Mouse (Mus musculus) G1E-ER4 (cell line): ENCODE results near the gene Jdp2. TPM values are rescaled to one million over a fixed set of nuclear protein-coding genes. Genes with fewer than 3 reads are reported as not detected.

Source experiments
- GATA1 ChIP-seq: IDR thresholded peaks from one replicate; pipeline ENCODE4 v1.8.0; 2012; ENCODE audit warnings: low read length, inconsistent platforms
- polyA plus RNA-seq: library from polyadenylated mRNA; stranded (reverse); fragments of >175 nt; gene quantifications from 2 replicates; pipeline ENCODE4 v1.2.3, GENCODE M21; 2012

Jdp2 gene
- polyA plus RNA-seq, 1 experiment = not detected

GRCm38 (mm10) chr12:85643735-85644134 lies 44.9 kb downstream of the Jdp2 start:
- no peak for TF ChIP-seq GATA1

DNA sequence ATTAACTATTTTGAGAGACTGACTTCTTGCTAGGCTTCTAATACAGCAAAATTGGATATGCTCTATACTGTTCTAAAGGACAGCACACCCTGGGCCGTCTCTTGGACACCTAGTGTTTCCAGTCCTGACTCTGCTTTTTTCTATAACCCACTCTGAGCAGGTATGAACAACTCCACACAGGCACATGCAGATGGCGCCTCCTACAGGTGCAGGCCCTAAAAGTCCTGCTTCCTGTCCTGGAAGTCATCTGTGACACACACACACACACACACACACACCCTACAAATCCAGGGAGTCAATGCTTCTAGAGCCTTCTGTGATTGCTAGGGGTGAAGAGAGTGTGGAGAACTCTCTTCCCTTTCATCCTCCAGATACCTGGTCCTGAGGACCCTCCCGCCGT lies 46.8 kb downstream of the Jdp2 start:
- TF ChIP-seq GATA1 = no peak

DNA sequence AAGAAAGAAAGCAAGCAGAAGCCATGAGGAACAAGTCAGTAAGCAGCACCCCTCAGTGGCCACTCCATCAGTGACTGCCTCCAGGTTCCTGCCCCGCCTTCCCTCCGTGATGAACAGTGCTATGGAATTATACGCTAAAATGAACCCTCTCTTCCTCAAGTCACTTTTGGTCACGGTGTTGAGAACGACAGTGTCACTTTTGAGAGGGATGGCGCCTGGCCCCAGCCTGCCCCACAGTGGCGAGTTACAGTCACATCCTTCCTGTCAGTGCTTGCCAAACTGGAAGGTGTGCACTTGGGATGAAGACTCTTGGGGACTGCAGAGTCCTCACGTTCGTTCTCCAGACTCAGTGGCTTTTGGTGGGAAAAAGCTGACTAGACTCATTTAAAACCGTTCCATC lies 48.5 kb downstream of the Jdp2 start:
- TF ChIP-seq GATA1 = no peak

DNA sequence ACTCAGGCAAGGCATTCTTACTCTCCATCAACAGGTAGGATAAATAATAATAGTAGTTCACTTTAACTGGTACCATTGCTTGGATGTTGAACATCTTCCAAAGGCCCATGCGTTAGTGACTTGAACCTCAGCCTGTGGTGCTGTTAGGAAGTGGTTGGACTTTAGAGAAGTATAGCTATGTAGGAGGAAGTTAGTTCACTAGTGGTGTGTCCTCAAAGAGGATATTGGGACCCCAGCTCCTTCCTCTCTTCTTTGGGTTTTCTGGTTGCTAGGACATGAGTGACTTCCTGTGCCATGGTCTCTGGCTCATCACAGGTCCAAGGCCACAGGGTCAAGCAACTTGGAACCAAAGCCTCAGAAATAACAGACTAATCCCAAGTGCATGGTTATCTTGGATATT lies 49.1 kb downstream of the Jdp2 start:
- TF ChIP-seq GATA1 = no peak

- no peak for TF ChIP-seq GATA1
Observed at GRCm38 (mm10) chr12:85659319-85659718, 60.5 kb downstream of the Jdp2 start.

GRCm38 (mm10) chr12:85660855-85661254 lies 62.0 kb downstream of the Jdp2 start:
- no peak for TF ChIP-seq GATA1

- TF ChIP-seq GATA1 = no peak
Observed at GRCm38 (mm10) chr12:85662896-85663295, 64.1 kb downstream of the Jdp2 start.

GRCm38 (mm10) chr12:85666112-85666511 lies 67.3 kb downstream of the Jdp2 start:
- TF ChIP-seq GATA1 = no peak

DNA sequence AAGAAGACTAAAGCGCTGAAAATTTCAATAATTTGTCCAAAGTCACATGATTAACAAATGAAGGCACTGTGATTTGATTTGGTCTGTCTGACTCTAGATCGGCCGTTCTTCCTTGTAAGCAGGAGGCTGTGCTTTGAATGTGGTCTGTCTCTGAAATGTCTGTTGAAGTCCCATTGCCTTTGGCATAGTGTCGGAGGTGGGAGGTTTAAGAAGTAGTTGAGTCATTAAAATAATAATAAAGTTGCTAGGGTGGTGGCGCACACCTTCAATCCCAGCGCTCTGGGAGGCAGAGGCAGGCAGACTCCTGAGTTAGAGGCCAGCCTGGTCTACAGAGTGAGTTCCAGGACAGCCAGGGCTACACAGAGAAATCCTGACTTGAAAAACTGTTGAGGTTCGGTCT lies 68.2 kb downstream of the Jdp2 start:
- no peak for TF ChIP-seq GATA1

DNA sequence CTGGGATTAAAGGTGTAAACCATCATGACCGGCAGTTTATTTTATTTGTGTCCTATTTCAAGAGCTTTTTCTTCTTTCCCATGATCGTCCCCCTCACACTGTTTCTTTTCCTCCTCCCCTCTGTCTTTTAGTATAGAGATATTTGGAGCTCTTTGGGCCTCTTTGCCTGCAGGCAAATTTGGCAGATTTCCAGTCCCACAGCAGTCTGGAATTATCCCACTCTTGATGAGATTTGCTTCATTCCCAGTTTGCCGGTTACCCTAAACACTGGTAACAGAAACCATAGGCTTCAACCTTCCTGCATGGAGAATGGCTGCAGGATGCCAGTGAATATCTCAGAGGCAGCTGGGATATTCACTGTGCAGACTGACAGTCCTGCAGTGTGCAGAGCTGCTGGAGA lies 69.9 kb downstream of the Jdp2 start:
- TF ChIP-seq GATA1 = no peak

GRCm38 (mm10) chr12:85670080-85670479 lies 71.3 kb downstream of the Jdp2 start:
- no peak for TF ChIP-seq GATA1

- TF ChIP-seq GATA1 = no peak
Observed at GRCm38 (mm10) chr12:85673914-85674313, 75.1 kb downstream of the Jdp2 start.

- TF ChIP-seq GATA1 = no peak
Observed at GRCm38 (mm10) chr12:85679117-85679516, 80.3 kb downstream of the Jdp2 start.

- TF ChIP-seq GATA1 = no peak
Observed at GRCm38 (mm10) chr12:85679808-85680207, 81.0 kb downstream of the Jdp2 start.

GRCm38 (mm10) chr12:85682328-85682727 lies 83.5 kb downstream of the Jdp2 start:
- no peak for TF ChIP-seq GATA1

DNA sequence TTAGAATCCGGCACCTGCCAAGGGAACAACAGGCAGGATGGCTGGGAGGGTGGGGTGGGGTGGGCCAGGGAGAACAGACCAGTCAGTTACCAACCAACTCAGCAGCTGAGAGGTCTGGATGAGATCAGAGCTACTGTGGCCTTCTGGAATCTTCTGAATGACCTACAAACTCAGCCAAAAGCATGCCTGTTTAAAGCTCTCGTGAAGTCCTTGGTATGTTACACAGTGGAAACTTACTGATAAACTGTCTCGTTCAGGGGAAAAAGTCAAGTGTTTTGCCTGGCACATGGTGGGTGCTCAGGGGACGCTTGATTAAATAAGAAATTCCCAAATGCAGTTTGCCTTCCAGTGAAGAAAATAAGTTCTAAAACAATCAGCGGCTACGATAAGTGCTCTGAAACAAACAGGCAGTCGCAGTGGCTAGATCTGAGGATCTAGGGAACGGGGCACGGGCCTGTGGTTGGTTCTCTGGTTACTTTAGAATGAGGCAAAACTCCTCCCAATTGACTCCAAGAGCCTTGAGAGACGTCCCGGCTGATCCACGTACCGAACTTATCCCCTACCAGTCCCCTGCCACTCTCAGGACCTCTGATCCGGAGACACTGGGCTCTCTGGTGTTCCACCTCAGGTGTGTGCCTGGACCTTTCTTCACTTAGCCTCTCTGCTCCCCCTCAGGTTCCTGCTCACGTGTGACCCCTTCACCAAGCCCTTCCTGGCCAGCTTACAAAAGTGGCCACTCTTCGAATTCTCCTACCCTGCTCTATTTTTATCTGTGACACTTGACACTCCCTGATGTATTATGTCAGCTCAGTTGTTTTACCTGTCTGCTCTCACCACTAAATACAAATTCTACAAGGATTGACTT lies 85.8 kb downstream of the Jdp2 start:
- no peak for TF ChIP-seq GATA1

- no peak for TF ChIP-seq GATA1
Observed at GRCm38 (mm10) chr12:85686466-85687216, 87.8 kb downstream of the Jdp2 start, which contains the start of gene Batf. Batf (plus strand) TSS chr12:85686669.
